Mouse (Mus musculus): ENCODE measurements around the gene Wnt3. TPM values are rescaled to one million over a fixed set of nuclear protein-coding genes. Genes with fewer than 3 reads are reported as not detected.
"Not testable (repeated sequence)": the region's sequence is repeated elsewhere in the genome, so short reads cannot be mapped to it uniquely, and the experiment has no call there.

Gene Wnt3
- polyA plus RNA-seq, 1 experiment from 2014 or later: 0.49 TPM

- H3K4me3 ChIP-seq (ENCODE audit: low read depth, low read length): no peak overlapping the region
- no peaks in the 10 kb centered on the region for H3K27me3 ChIP-seq (replicated peaks; ENCODE audit: insufficient read depth, low read length)
- no peaks in the 10 kb centered on the region for H3K36me3 ChIP-seq (ENCODE audit: insufficient read depth, low read length)
- H3K4me1 ChIP-seq (ENCODE audit: insufficient read depth, low read depth, low read length): no peaks in the 10 kb centered on the region
- no peak overlapping the region for H3K9ac ChIP-seq (replicated peaks; ENCODE audit: low read depth)
- peak; percentile 60; the same call in 1 of the 2 replicates for ATAC-seq
- no peak overlapping the region for H3K4me2 ChIP-seq (replicated peaks; ENCODE audit: low read depth, low read length)
- peak; percentile 72 for DNase-seq (ENCODE audit: low spot score)
- TF ChIP-seq EP300 (IDR thresholded peaks at IDR 0.05) (no peak), CTCF (IDR thresholded peaks at IDR 0.05) (peak; percentile 93)
- no peak overlapping the region for H3K27ac ChIP-seq (ENCODE audit: low read length)
- 7% methylated on average over 6 of the region's 6 CpGs for WGBS
- no peaks in the 10 kb centered on the region for H3K9me3 ChIP-seq (ENCODE audit: low read length)
Measured at GRCm38 (mm10) chr11:103758706-103759105, 15.2 kb upstream of the Wnt3 start.

- Histone ChIP-seq H3K27me3 (replicated peaks; ENCODE audit: insufficient read depth, low read length) (no peaks in the 10 kb centered on the region), H3K4me3 (ENCODE audit: low read depth, low read length) (no peak overlapping the region), H3K4me2 (replicated peaks; ENCODE audit: low read depth, low read length) (no peak overlapping the region), H3K9me3 (ENCODE audit: low read length) (no peaks in the 10 kb centered on the region), H3K27ac (ENCODE audit: low read length) (no peak overlapping the region), H3K4me1 (ENCODE audit: insufficient read depth, low read depth, low read length) (no peaks in the 10 kb centered on the region), H3K36me3 (ENCODE audit: insufficient read depth, low read length) (no peaks in the 10 kb centered on the region), H3K9ac (replicated peaks; ENCODE audit: low read depth) (no peak overlapping the region)
- 51% methylated on average over 7 of the region's 7 CpGs for WGBS
- no peak for ATAC-seq
- TF ChIP-seq CTCF (IDR thresholded peaks at IDR 0.05) (no peak), EP300 (IDR thresholded peaks at IDR 0.05) (no peak)
- no peak for DNase-seq (ENCODE audit: low spot score)
Measured at GRCm38 (mm10) chr11:103760101-103760500, 13.8 kb upstream of the Wnt3 start.

- not testable (repeated sequence) for H3K27ac ChIP-seq (ENCODE audit: low read length); H3K36me3 ChIP-seq (ENCODE audit: insufficient read depth, low read length); ATAC-seq; H3K27me3 ChIP-seq (replicated peaks; ENCODE audit: insufficient read depth, low read length); H3K9me3 ChIP-seq (ENCODE audit: low read length); H3K9ac ChIP-seq (replicated peaks; ENCODE audit: low read depth); H3K4me1 ChIP-seq (ENCODE audit: insufficient read depth, low read depth, low read length); DNase-seq (ENCODE audit: low spot score); H3K4me2 ChIP-seq (replicated peaks; ENCODE audit: low read depth, low read length); H3K4me3 ChIP-seq (ENCODE audit: low read depth, low read length)
- 94% methylated on average over 5 of the region's 5 CpGs for WGBS
Measured at GRCm38 (mm10) chr11:103760891-103761290, 13.1 kb upstream of the Wnt3 start.

GRCm38 (mm10) chr11:103763410-103764163 lies 10.4 kb upstream of the Wnt3 start:
- no peak overlapping the region for H3K9ac ChIP-seq (replicated peaks; ENCODE audit: low read depth)
- TF ChIP-seq EP300 (IDR thresholded peaks at IDR 0.05) (no peak), CTCF (IDR thresholded peaks at IDR 0.05) (peak; percentile 85)

GRCm38 (mm10) chr11:103764601-103765000 lies 9.3 kb upstream of the Wnt3 start:
- no peak overlapping the region for H3K27ac ChIP-seq (ENCODE audit: low read length)
- 32% methylated on average over 4 of the region's 6 CpGs for WGBS
- no peaks in the 10 kb centered on the region for H3K4me1 ChIP-seq (ENCODE audit: insufficient read depth, low read depth, low read length)
- no peaks in the 10 kb centered on the region for H3K36me3 ChIP-seq (ENCODE audit: insufficient read depth, low read length)
- DNase-seq (ENCODE audit: low spot score) (no peak), ATAC-seq (no peak)
- TF ChIP-seq EP300 (IDR thresholded peaks at IDR 0.05): no peak
- TF ChIP-seq CTCF (IDR thresholded peaks at IDR 0.05): no peak
- H3K9ac ChIP-seq (replicated peaks; ENCODE audit: low read depth): no peak overlapping the region
- H3K27me3 ChIP-seq (replicated peaks; ENCODE audit: insufficient read depth, low read length): no peaks in the 10 kb centered on the region
- H3K9me3 ChIP-seq (ENCODE audit: low read length): no peaks in the 10 kb centered on the region
- no peak overlapping the region for H3K4me2 ChIP-seq (replicated peaks; ENCODE audit: low read depth, low read length)
- no peak overlapping the region for H3K4me3 ChIP-seq (ENCODE audit: low read depth, low read length)

More at GRCm38 (mm10) chr11:103763410-103764163, 10.4 kb upstream of the Wnt3 start:
- ATAC-seq: peak; percentile 37
- Histone ChIP-seq H3K36me3 (ENCODE audit: insufficient read depth, low read length) (no peaks in the 10 kb centered on the region), H3K4me1 (ENCODE audit: insufficient read depth, low read depth, low read length) (no peaks in the 10 kb centered on the region), H3K27me3 (replicated peaks; ENCODE audit: insufficient read depth, low read length) (no peaks in the 10 kb centered on the region), H3K9me3 (ENCODE audit: low read length) (no peaks in the 10 kb centered on the region), H3K4me3 (ENCODE audit: low read depth, low read length) (no peak overlapping the region), H3K4me2 (replicated peaks; ENCODE audit: low read depth, low read length) (no peak overlapping the region), H3K27ac (ENCODE audit: low read length) (no peak overlapping the region)
- 17% methylated on average over 10 of the region's 10 CpGs for WGBS
- peak; percentile 72 for DNase-seq (ENCODE audit: low spot score)

- no peak overlapping the region for H3K9ac ChIP-seq (replicated peaks; ENCODE audit: low read depth)
- no peaks in the 10 kb centered on the region for H3K36me3 ChIP-seq (ENCODE audit: insufficient read depth, low read length)
- TF ChIP-seq CTCF (IDR thresholded peaks at IDR 0.05) (no peak), EP300 (IDR thresholded peaks at IDR 0.05) (no peak)
- no peaks in the 10 kb centered on the region for H3K4me1 ChIP-seq (ENCODE audit: insufficient read depth, low read depth, low read length)
- no peak for DNase-seq (ENCODE audit: low spot score)
- no peak for ATAC-seq
- H3K4me3 ChIP-seq (ENCODE audit: low read depth, low read length): no peak overlapping the region
- WGBS: 20% methylated on average over 6 of the region's 6 CpGs
- no peaks in the 10 kb centered on the region for H3K9me3 ChIP-seq (ENCODE audit: low read length)
- H3K27ac ChIP-seq (ENCODE audit: low read length): no peak overlapping the region
- H3K4me2 ChIP-seq (replicated peaks; ENCODE audit: low read depth, low read length): no peak overlapping the region
- H3K27me3 ChIP-seq (replicated peaks; ENCODE audit: insufficient read depth, low read length): peaks cover 6% of the 10 kb centered on the region; the same call in 1 of the 2 replicates
Measured at GRCm38 (mm10) chr11:103765556-103766011, 8.4 kb upstream of the Wnt3 start.

All from lung, postnatal 0 days (tissue).